Comparison of ENCODE assay signal across 23 mouse cellular contexts in genomic region chr9:121205046-121205445, GRCm38 (mm10).
A peak's percentile ranks its signal among the peaks of the same experiment; 100 is the strongest.
DNase-seq lines count a peak whose midpoint lies in the region; ATAC-seq and TF ChIP-seq lines count a peak whose summit lies in the region.
"Had no signal": no experiment of that assay in that cellular context is flagged by ENCODE, and none has a peak within 500 bp of the region (broad histone marks: within the 10 kb centered on the region; RNA-seq: fewer than 3 reads in every experiment).

No protein-coding gene starts in this region.

- no peak overlapping the region for H3K4me2 ChIP-seq in forebrain, embryonic 12.5 days
- no peak overlapping the region for H3K4me2 ChIP-seq in forebrain, postnatal 0 days (ENCODE audit: low read depth)
- no peak overlapping the region for H3K4me2 ChIP-seq in midbrain, embryonic 11.5 days
- no peak overlapping the region for H3K4me2 ChIP-seq in midbrain, postnatal 0 days (ENCODE audit: low read depth, low read length, poor library complexity, severe bottlenecking)
- H3K4me2 ChIP-seq in limb, embryonic 11.5 days (ENCODE audit: low read depth, severe bottlenecking): no peak overlapping the region
- H3K4me2 ChIP-seq: limb, embryonic 13.5 days; liver, embryonic 13.5 days; lung, embryonic 14.5 days; neural tube, embryonic 15.5 days; stomach, embryonic 15.5 days had no signal

- H3K4me1 ChIP-seq in forebrain, embryonic 12.5 days: peaks cover 10% of the 10 kb centered on the region; the same call in 1 of the 2 replicates
- H3K4me1 ChIP-seq in forebrain, postnatal 0 days (ENCODE audit: insufficient read depth): no peaks in the 10 kb centered on the region
- H3K4me1 ChIP-seq in midbrain, embryonic 11.5 days (ENCODE audit: control insufficient read depth, insufficient read depth, low read length): no peaks in the 10 kb centered on the region
- H3K4me1 ChIP-seq in midbrain, postnatal 0 days (ENCODE audit: insufficient read depth, low read length): no peaks in the 10 kb centered on the region
- H3K4me1 ChIP-seq in embryonic facial prominence, embryonic 10.5 days: peaks cover 12% of the 10 kb centered on the region
- no peaks in the 10 kb centered on the region for H3K4me1 ChIP-seq in limb, embryonic 11.5 days (ENCODE audit: control insufficient read depth, insufficient read depth, low read length)
- H3K4me1 ChIP-seq: heart, embryonic 10.5 days; limb, embryonic 13.5 days; liver, embryonic 13.5 days; neural tube, embryonic 15.5 days; stomach, embryonic 15.5 days had no signal

- TF ChIP-seq CTCF in forebrain, postnatal 0 days (IDR thresholded peaks at IDR 0.05; ENCODE audit: low read depth): no peak
- TF ChIP-seq CTCF in midbrain, postnatal 0 days (IDR thresholded peaks at IDR 0.05): no peak

- H3K4me3 ChIP-seq in forebrain, embryonic 12.5 days (replicated peaks): no peak overlapping the region
- H3K4me3 ChIP-seq in forebrain, postnatal 0 days (ENCODE audit: low read depth, low read length): no peak overlapping the region
- no peak overlapping the region for H3K4me3 ChIP-seq in midbrain, embryonic 11.5 days (ENCODE audit: low read depth, low read length)
- H3K4me3 ChIP-seq in midbrain, postnatal 0 days (ENCODE audit: low read depth, low read length): no peak overlapping the region
- H3K4me3 ChIP-seq in embryonic facial prominence, embryonic 10.5 days: no peak overlapping the region
- H3K4me3 ChIP-seq in limb, embryonic 11.5 days (ENCODE audit: low read depth, low read length): no peak overlapping the region
- H3K4me3 ChIP-seq: heart, embryonic 10.5 days; layer of hippocampus, adult 2 months; limb, embryonic 13.5 days; liver, embryonic 13.5 days; neural tube, embryonic 15.5 days; stomach, embryonic 15.5 days had no signal

- no peak overlapping the region for H3K9ac ChIP-seq in forebrain, embryonic 12.5 days
- no peak overlapping the region for H3K9ac ChIP-seq in forebrain, postnatal 0 days
- no peak overlapping the region for H3K9ac ChIP-seq in midbrain, embryonic 11.5 days (ENCODE audit: low read length)
- no peak overlapping the region for H3K9ac ChIP-seq in midbrain, postnatal 0 days (replicated peaks; ENCODE audit: low read length, poor library complexity, severe bottlenecking)
- no peak overlapping the region for H3K9ac ChIP-seq in limb, embryonic 11.5 days (ENCODE audit: low read length)
- H3K9ac ChIP-seq: limb, embryonic 13.5 days; liver, embryonic 13.5 days; lung, embryonic 14.5 days; neural tube, embryonic 15.5 days; stomach, embryonic 15.5 days had no signal

- no peak for ATAC-seq in forebrain, embryonic 12.5 days (ENCODE audit: low FRiP score)
- ATAC-seq in forebrain, postnatal 0 days: no peak
- no peak for ATAC-seq in midbrain, embryonic 11.5 days (ENCODE audit: low FRiP score)
- no peak for ATAC-seq in midbrain, postnatal 0 days (ENCODE audit: low FRiP score)
- ATAC-seq in limb, embryonic 11.5 days (ENCODE audit: insufficient number of reproducible peaks, low FRiP score, low TSS enrichment, low read depth): no peak
- ATAC-seq: hindbrain, embryonic 16.5 days; intestine, embryonic 16.5 days had no signal

- DNase-seq in forebrain, postnatal 0 days: no peak
- peak; percentile 73 for DNase-seq in midbrain, embryonic 11.5 days (ENCODE audit: low spot score, missing footprints)
- no peak for DNase-seq in midbrain, postnatal 0 days (ENCODE audit: low spot score)
- DNase-seq in embryonic facial prominence, embryonic 10.5 days (ENCODE audit: low spot score): peak; percentile 10
- peak; percentile 18 for DNase-seq in limb, embryonic 11.5 days (ENCODE audit: low spot score)
- DNase-seq in cerebellum, postnatal 14 days: no peak
- DNase-seq: adrenal gland, adult 2 months; B cell, adult 2 months; cerebellum, adult 9-10 months; gastrocnemius, postnatal 25 days; kidney, postnatal 25 days; liver, embryonic 13.5 days; lung, embryonic 14.5 days had no signal

- 82% methylated on average over 7 of the region's 7 CpGs for WGBS in forebrain, embryonic 12.5 days
- WGBS in forebrain, postnatal 0 days: 83% methylated on average over 7 of the region's 7 CpGs
- WGBS in midbrain, embryonic 11.5 days: 87% methylated on average over 7 of the region's 7 CpGs
- WGBS in midbrain, postnatal 0 days: 82% methylated on average over 7 of the region's 7 CpGs
- 72% methylated on average over 7 of the region's 7 CpGs for WGBS in embryonic facial prominence, embryonic 10.5 days
- WGBS in limb, embryonic 11.5 days: 74% methylated on average over 7 of the region's 7 CpGs

- H3K27ac ChIP-seq in forebrain, embryonic 12.5 days: peak overlapping the region; percentile 25; the same call in 1 of the 2 replicates
- no peak overlapping the region for H3K27ac ChIP-seq in forebrain, postnatal 0 days (ENCODE audit: low read depth, low read length)
- H3K27ac ChIP-seq in midbrain, embryonic 11.5 days (ENCODE audit: low read depth, low read length): no peak overlapping the region
- no peak overlapping the region for H3K27ac ChIP-seq in midbrain, postnatal 0 days (ENCODE audit: low read depth, low read length)
- H3K27ac ChIP-seq in embryonic facial prominence, embryonic 10.5 days (replicated peaks): no peak overlapping the region
- no peak overlapping the region for H3K27ac ChIP-seq in limb, embryonic 11.5 days (replicated peaks; ENCODE audit: low read depth, low read length)
- H3K27ac ChIP-seq: heart, embryonic 10.5 days; layer of hippocampus, adult 2 months; limb, embryonic 13.5 days; liver, embryonic 13.5 days; neural tube, embryonic 15.5 days; stomach, embryonic 15.5 days had no signal

- peaks cover 3% of the 10 kb centered on the region; the same call in 1 of the 2 replicates for H3K9me3 ChIP-seq in forebrain, embryonic 12.5 days
- peaks cover 7% of the 10 kb centered on the region; the same call in 1 of the 2 replicates for H3K9me3 ChIP-seq in forebrain, postnatal 0 days (ENCODE audit: low read length)
- H3K9me3 ChIP-seq in midbrain, embryonic 11.5 days (ENCODE audit: control insufficient read depth, low read length): no peaks in the 10 kb centered on the region
- no peaks in the 10 kb centered on the region for H3K9me3 ChIP-seq in midbrain, postnatal 0 days (ENCODE audit: low read length)
- H3K9me3 ChIP-seq in embryonic facial prominence, embryonic 10.5 days: peaks cover 3% of the 10 kb centered on the region; the same call in 1 of the 2 replicates
- no peaks in the 10 kb centered on the region for H3K9me3 ChIP-seq in limb, embryonic 11.5 days (ENCODE audit: control insufficient read depth, low read length)
- H3K9me3 ChIP-seq: G1E; neural tube, embryonic 15.5 days; stomach, embryonic 15.5 days had no signal

- no peaks in the 10 kb centered on the region for H3K27me3 ChIP-seq in forebrain, embryonic 12.5 days
- no peaks in the 10 kb centered on the region for H3K27me3 ChIP-seq in forebrain, postnatal 0 days (ENCODE audit: insufficient read depth, low read length)
- no peaks in the 10 kb centered on the region for H3K27me3 ChIP-seq in midbrain, embryonic 11.5 days (ENCODE audit: control insufficient read depth, insufficient read depth, low read length)
- no peaks in the 10 kb centered on the region for H3K27me3 ChIP-seq in midbrain, postnatal 0 days (ENCODE audit: insufficient read depth, low read length)
- no peaks in the 10 kb centered on the region for H3K27me3 ChIP-seq in embryonic facial prominence, embryonic 10.5 days (replicated peaks; ENCODE audit: low read depth, poor library complexity, severe bottlenecking)
- H3K27me3 ChIP-seq in limb, embryonic 11.5 days (ENCODE audit: control insufficient read depth, insufficient read depth, low read length): no peaks in the 10 kb centered on the region
- H3K27me3 ChIP-seq: CH12.LX; limb, embryonic 13.5 days; liver, embryonic 13.5 days; neural tube, embryonic 15.5 days; stomach, embryonic 15.5 days had no signal

- peaks cover 13% of the 10 kb centered on the region for H3K36me3 ChIP-seq in forebrain, embryonic 12.5 days (replicated peaks)
- peaks cover 11% of the 10 kb centered on the region for H3K36me3 ChIP-seq in forebrain, postnatal 0 days (ENCODE audit: insufficient read depth)
- 0 out of 2 replicates have a peak, but pooled peaks cover 4% of the 10 kb centered on the region for H3K36me3 ChIP-seq in midbrain, embryonic 11.5 days (ENCODE audit: control insufficient read depth, insufficient read depth, low read length)
- no peaks in the 10 kb centered on the region for H3K36me3 ChIP-seq in midbrain, postnatal 0 days (ENCODE audit: insufficient read depth, low read length)
- peaks cover 23% of the 10 kb centered on the region for H3K36me3 ChIP-seq in embryonic facial prominence, embryonic 10.5 days (replicated peaks)
- no peaks in the 10 kb centered on the region for H3K36me3 ChIP-seq in limb, embryonic 11.5 days (ENCODE audit: control insufficient read depth, insufficient read depth, low read length)
- H3K36me3 ChIP-seq: G1E; liver, embryonic 13.5 days had no signal

Comparison
In these comparisons a context has a peak if more than half of its experiments do, and no peak if none do; other contexts are left out.
1. DNase-seq: peak in midbrain, embryonic 11.5 days (single experiment), embryonic facial prominence, embryonic 10.5 days (single experiment) and limb, embryonic 11.5 days (single experiment); none in forebrain, postnatal 0 days (single experiment), midbrain, postnatal 0 days (single experiment) and cerebellum, postnatal 14 days (0 of 2).